32 mouse cellular contexts compared by ENCODE assay signal in genomic region chr17:48264662-48265061, GRCm38 (mm10). TPM values are rescaled to one million over a fixed set of nuclear protein-coding genes. Genes with fewer than 3 reads are reported as not detected.
DNase-seq lines count a peak whose midpoint lies in the region; ATAC-seq and TF ChIP-seq lines count a peak whose summit lies in the region.
"Had no signal": no experiment of that assay in that cellular context is flagged by ENCODE, and none has a peak within 500 bp of the region (broad histone marks: within the 10 kb centered on the region; RNA-seq: fewer than 3 reads in every experiment).

No protein-coding gene starts in this region.

- H3K4me1 ChIP-seq in MEL (ENCODE audit: control insufficient read depth in 1 of 2, insufficient read depth in 2 of 2, low read length in 2 of 2), result peaks cover 0 to 29% of the 10 kb centered on the region in 2 experiments; a peak in 3 of 4 replicates
- peaks cover 18% of the 10 kb centered on the region; the same call in 1 of the 2 replicates for H3K4me1 ChIP-seq in liver, embryonic 11.5 days (replicated peaks; ENCODE audit: control insufficient read depth, insufficient read depth, low read length)
- H3K4me1 ChIP-seq in liver, postnatal 0 days (ENCODE audit: insufficient read depth), result peaks cover 15% of the 10 kb centered on the region; the same call in 1 of the 2 replicates
- H3K4me1 ChIP-seq in lung, postnatal 0 days (ENCODE audit: insufficient read depth, low read depth, low read length), result no peaks in the 10 kb centered on the region
- H3K4me1 ChIP-seq: heart, embryonic 15.5 days; intestine, embryonic 15.5 days; lung, embryonic 15.5 days; midbrain, embryonic 15.5 days had no signal

- no peak for TF ChIP-seq CTCF in MEL (IDR thresholded peaks at IDR 0.05 in 2 of 3, conservative IDR thresholded peaks at IDR 0.05 in 1 of 3; ENCODE audit: control insufficient read depth in 1 of 3, insufficient read depth in 1 of 3, low read depth in 2 of 3, low read length in 3 of 3, poor library complexity in 1 of 3, severe bottlenecking in 1 of 3)
- TF ChIP-seq CTCF in liver, postnatal 0 days (IDR thresholded peaks at IDR 0.05; ENCODE audit: low read depth), result no peak
- no peak for TF ChIP-seq CTCF in lung, postnatal 0 days (IDR thresholded peaks at IDR 0.05)

- H3K4me2 ChIP-seq in liver, embryonic 11.5 days, result no peak overlapping the region
- H3K4me2 ChIP-seq in liver, postnatal 0 days (ENCODE audit: low read depth, low read length), result peak overlapping the region; percentile 5; the same call in 1 of the 2 replicates
- no peak overlapping the region for H3K4me2 ChIP-seq in lung, postnatal 0 days (replicated peaks; ENCODE audit: low read depth, low read length)
- H3K4me2 ChIP-seq: heart, embryonic 15.5 days; intestine, embryonic 15.5 days; limb, embryonic 13.5 days; lung, embryonic 15.5 days; midbrain, embryonic 15.5 days; neural tube, embryonic 12.5 days had no signal

- no peak overlapping the region for H3K4me3 ChIP-seq in MEL (ENCODE audit: control insufficient read depth in 1 of 2, insufficient read depth in 1 of 2, low read depth in 2 of 2, low read length in 2 of 2)
- H3K4me3 ChIP-seq in liver, embryonic 11.5 days (ENCODE audit: low read depth, low read length), result no peak overlapping the region
- no peak overlapping the region for H3K4me3 ChIP-seq in liver, postnatal 0 days (ENCODE audit: low read depth, low read length)
- no peak overlapping the region for H3K4me3 ChIP-seq in lung, postnatal 0 days (ENCODE audit: low read depth, low read length)
- H3K4me3 ChIP-seq: heart, embryonic 15.5 days; intestine, embryonic 15.5 days; layer of hippocampus, adult 2 months; limb, embryonic 13.5 days; lung, embryonic 15.5 days; midbrain, embryonic 15.5 days; neural tube, embryonic 12.5 days had no signal

- no peaks in the 10 kb centered on the region for H3K79me2 ChIP-seq in MEL (ENCODE audit: control insufficient read depth, insufficient read depth, low read length, poor library complexity)

- no peaks in the 10 kb centered on the region for H3K9me3 ChIP-seq in MEL (replicated peaks; ENCODE audit: insufficient read depth, low read length)
- no peaks in the 10 kb centered on the region for H3K9me3 ChIP-seq in liver, embryonic 11.5 days (ENCODE audit: control insufficient read depth, low read length)
- H3K9me3 ChIP-seq in liver, postnatal 0 days (ENCODE audit: low read length), result no peaks in the 10 kb centered on the region
- H3K9me3 ChIP-seq in lung, postnatal 0 days (ENCODE audit: low read length), result no peaks in the 10 kb centered on the region
- H3K9me3 ChIP-seq: intestine, embryonic 15.5 days; midbrain, embryonic 15.5 days had no signal

- peak; percentile 29; the same call in 1 of the 2 replicates for ATAC-seq in liver, embryonic 11.5 days (replicated peaks; ENCODE audit: low FRiP score)
- peak; percentile 56; the same call in 1 of the 2 replicates for ATAC-seq in liver, postnatal 0 days
- ATAC-seq in lung, postnatal 0 days, result no peak
- ATAC-seq: forebrain, embryonic 16.5 days; hindbrain, embryonic 16.5 days; intestine, embryonic 15.5 days; midbrain, embryonic 15.5 days had no signal

- no peak overlapping the region for H3K27ac ChIP-seq in MEL (ENCODE audit: control insufficient read depth, low read depth, low read length)
- no peak overlapping the region for H3K27ac ChIP-seq in liver, embryonic 11.5 days (ENCODE audit: low read depth, low read length)
- no peak overlapping the region for H3K27ac ChIP-seq in liver, postnatal 0 days (ENCODE audit: low read depth)
- no peak overlapping the region for H3K27ac ChIP-seq in lung, postnatal 0 days (ENCODE audit: low read length)
- H3K27ac ChIP-seq: heart, embryonic 15.5 days; intestine, embryonic 15.5 days; layer of hippocampus, adult 2 months; limb, embryonic 13.5 days; lung, embryonic 15.5 days; midbrain, embryonic 15.5 days; neural tube, embryonic 12.5 days had no signal

- peaks cover 0 to 29% of the 10 kb centered on the region in 2 experiments; a peak in 2 of 4 replicates for H3K36me3 ChIP-seq in MEL (ENCODE audit: control insufficient read depth in 1 of 2, insufficient read depth in 2 of 2, low read length in 2 of 2)
- H3K36me3 ChIP-seq in liver, embryonic 11.5 days (ENCODE audit: control insufficient read depth, insufficient read depth, low read length), result no peaks in the 10 kb centered on the region
- H3K36me3 ChIP-seq in liver, postnatal 0 days (replicated peaks; ENCODE audit: insufficient read depth, low read length), result no peaks in the 10 kb centered on the region
- no peaks in the 10 kb centered on the region for H3K36me3 ChIP-seq in lung, postnatal 0 days (ENCODE audit: insufficient read depth, low read length)
- H3K36me3 ChIP-seq: heart, embryonic 15.5 days; intestine, embryonic 15.5 days; limb, embryonic 13.5 days; lung, embryonic 15.5 days; midbrain, embryonic 15.5 days; neural tube, embryonic 12.5 days had no signal

- TF ChIP-seq RAD21 in MEL (IDR thresholded peaks at IDR 0.05; ENCODE audit: low read depth, low read length), result no peak

- TF ChIP-seq POLR2A in MEL (IDR thresholded peaks at IDR 0.05; ENCODE audit: control insufficient read depth in 1 of 2, insufficient read depth in 1 of 2, low read depth in 1 of 2, low read length in 2 of 2, poor library complexity in 1 of 2), result no peak

- no peak overlapping the region for H3K9ac ChIP-seq in MEL (ENCODE audit: control insufficient read depth, low read depth, low read length, poor library complexity, severe bottlenecking)
- no peak overlapping the region for H3K9ac ChIP-seq in liver, embryonic 11.5 days (ENCODE audit: low read depth, low read length)
- H3K9ac ChIP-seq in liver, postnatal 0 days (replicated peaks), result no peak overlapping the region
- no peak overlapping the region for H3K9ac ChIP-seq in lung, postnatal 0 days (replicated peaks; ENCODE audit: low read depth)
- H3K9ac ChIP-seq: heart, embryonic 15.5 days; intestine, embryonic 15.5 days; limb, embryonic 13.5 days; lung, embryonic 15.5 days; midbrain, embryonic 15.5 days; neural tube, embryonic 12.5 days had no signal

- no peak for DNase-seq in MEL (ENCODE audit: low read depth, low spot score)
- DNase-seq in c-Kit-negative CD71-positive TER-119-positive erythroid progenitor cells, embryonic 14.5 days (ENCODE audit: low read depth, low spot score), result peak; percentile 72
- DNase-seq in liver, embryonic 11.5 days (ENCODE audit: low spot score), result no peak
- no peak for DNase-seq in liver, postnatal 0 days
- DNase-seq in lung, postnatal 0 days (ENCODE audit: low spot score), result no peak
- no peak for DNase-seq in adipocyte (ENCODE audit: low spot score)
- DNase-seq in ovary, postnatal 10 days (ENCODE audit: low spot score), result no peak
- DNase-seq: cerebellum, adult 2 months; cerebellum, postnatal 36 days; embryo, embryonic 11 days; gastrocnemius, postnatal 14 days; heart, adult 18-20 months; heart, postnatal 4 days; kidney, adult 9 months; kidney, postnatal 14 days; layer of hippocampus, postnatal 36 days; retina, postnatal 1 day; right cerebral cortex, postnatal 25 days; spleen, adult 18-20 months; thymus, postnatal 14 days had no signal

- no peaks in the 10 kb centered on the region for H3K27me3 ChIP-seq in MEL (ENCODE audit: control insufficient read depth in 1 of 2, insufficient read depth in 2 of 2, low read length in 2 of 2)
- H3K27me3 ChIP-seq in liver, embryonic 11.5 days (replicated peaks; ENCODE audit: control insufficient read depth, insufficient read depth, low read length), result no peaks in the 10 kb centered on the region
- no peaks in the 10 kb centered on the region for H3K27me3 ChIP-seq in liver, postnatal 0 days (ENCODE audit: insufficient read depth, low read length)
- no peaks in the 10 kb centered on the region for H3K27me3 ChIP-seq in lung, postnatal 0 days (replicated peaks; ENCODE audit: insufficient read depth, low read length)
- H3K27me3 ChIP-seq: heart, embryonic 15.5 days; intestine, embryonic 15.5 days; limb, embryonic 13.5 days; lung, embryonic 15.5 days; midbrain, embryonic 15.5 days; neural tube, embryonic 12.5 days had no signal

- WGBS in liver, embryonic 11.5 days, result 88% methylated on average over 7 of the region's 7 CpGs
- 87% methylated on average over 7 of the region's 7 CpGs for WGBS in liver, postnatal 0 days (ENCODE audit: insufficient replicate concordance)
- 86% methylated on average over 7 of the region's 7 CpGs for WGBS in lung, postnatal 0 days

- no peak for TF ChIP-seq EP300 in MEL (IDR thresholded peaks at IDR 0.05; ENCODE audit: low read depth in 1 of 2, low read length in 2 of 2)
- TF ChIP-seq EP300 in liver, postnatal 0 days (IDR thresholded peaks at IDR 0.05; ENCODE audit: low read depth), result no peak
- no peak for TF ChIP-seq EP300 in lung, postnatal 0 days (IDR thresholded peaks at IDR 0.05)

RNA-seq across cellular contexts. Expression of gene Treml4, which starts 0.6 kb away (rescaled TPM):
- 0.35 and 0.56 TPM in 2 replicates for total RNA-seq in MEL (2012; rRNA removed)
- polyA plus RNA-seq in MEL (2012; ENCODE audit: insufficient read depth in 1 of 2, insufficient read length in 2 of 2, low read depth in 1 of 2, low replicate concordance in 2 of 2, missing spikeins in 1 of 2), result 1 to 10 TPM in 1 of 2 experiments, not detected in 1; 1.4 TPM
- 2.5 and 2.9 TPM in 2 replicates for polyA plus RNA-seq in liver, embryonic 11.5 days (2014; fragmentation: Nextera tagmentation; extraction: Ambion mirVana)
- 7.9 and 9.2 TPM in 2 replicates for polyA plus RNA-seq in liver, postnatal 0 days (2015; fragmentation: Nextera tagmentation; extraction: Ambion mirVana)
- 2.2 and 2.8 TPM in 2 replicates for polyA plus RNA-seq in lung, postnatal 0 days (2015; fragmentation: Nextera tagmentation; extraction: Ambion mirVana)
- total RNA-seq: gastrocnemius, postnatal 14 days; layer of hippocampus, adult 2 months; layer of hippocampus, postnatal 36 days; left cerebral cortex, postnatal 25 days; megakaryocyte-erythroid progenitor cell, adult 5-6 weeks had no signal
- polyA plus RNA-seq: forebrain, embryonic 16.5 days; midbrain, embryonic 15.5 days had no signal

RNA-seq across cellular contexts. Expression of gene Trem3, which starts 17.1 kb away (rescaled TPM):
- not detected in 2 replicates for total RNA-seq in MEL (2012; rRNA removed)
- polyA plus RNA-seq in MEL (2012; ENCODE audit: insufficient read depth in 1 of 2, insufficient read length in 2 of 2, low read depth in 1 of 2, low replicate concordance in 2 of 2, missing spikeins in 1 of 2), result not detected
- polyA plus RNA-seq in liver, embryonic 11.5 days (2014; fragmentation: Nextera tagmentation; extraction: Ambion mirVana), result 1.4 and 1.9 TPM in 2 replicates
- 12.2 and 14.3 TPM in 2 replicates for polyA plus RNA-seq in liver, postnatal 0 days (2015; fragmentation: Nextera tagmentation; extraction: Ambion mirVana)
- 1.7 and 2.0 TPM in 2 replicates for polyA plus RNA-seq in lung, postnatal 0 days (2015; fragmentation: Nextera tagmentation; extraction: Ambion mirVana)
- total RNA-seq: gastrocnemius, postnatal 14 days; heart, adult 18-20 months; layer of hippocampus, adult 2 months; layer of hippocampus, postnatal 36 days; megakaryocyte-erythroid progenitor cell, adult 5-6 weeks had no signal
- polyA plus RNA-seq: cerebellum, adult 2 months; forebrain, embryonic 16.5 days; hindbrain, embryonic 16.5 days; midbrain, embryonic 15.5 days; neural tube, embryonic 12.5 days; stomach, embryonic 14.5 days had no signal

RNA-seq across cellular contexts. Expression of gene Trem1, which starts 32.1 kb away (rescaled TPM):
- not detected in 2 replicates for total RNA-seq in MEL (2012; rRNA removed)
- polyA plus RNA-seq in MEL (2012; ENCODE audit: insufficient read depth in 1 of 2, insufficient read length in 2 of 2, low read depth in 1 of 2, low replicate concordance in 2 of 2, missing spikeins in 1 of 2), result under 1 TPM in 1 of 2 experiments, not detected in 1; 0.06 TPM
- 0.36 and 0.89 TPM in 2 replicates for polyA plus RNA-seq in liver, embryonic 11.5 days (2014; fragmentation: Nextera tagmentation; extraction: Ambion mirVana)
- 1.6 and 2.1 TPM in 2 replicates for polyA plus RNA-seq in liver, postnatal 0 days (2015; fragmentation: Nextera tagmentation; extraction: Ambion mirVana)
- 1.4 and 1.7 TPM in 2 replicates for polyA plus RNA-seq in lung, postnatal 0 days (2015; fragmentation: Nextera tagmentation; extraction: Ambion mirVana)
- total RNA-seq: gastrocnemius, postnatal 14 days; layer of hippocampus, adult 2 months; layer of hippocampus, postnatal 36 days; left cerebral cortex, postnatal 25 days had no signal
- polyA plus RNA-seq: forebrain, embryonic 16.5 days; hindbrain, embryonic 16.5 days; midbrain, embryonic 15.5 days; neural tube, embryonic 12.5 days; stomach, embryonic 14.5 days had no signal

RNA-seq across cellular contexts. Expression of gene Treml2, which starts 34.6 kb away (rescaled TPM):
- total RNA-seq in MEL (2012; rRNA removed), result 21.5 and 27.7 TPM in 2 replicates
- 10 to 100 TPM in 1 of 2 experiments, not detected in 1; 52.7 TPM for polyA plus RNA-seq in MEL (2012; ENCODE audit: insufficient read depth in 1 of 2, insufficient read length in 2 of 2, low read depth in 1 of 2, low replicate concordance in 2 of 2, missing spikeins in 1 of 2)
- polyA plus RNA-seq in liver, embryonic 11.5 days (2014; fragmentation: Nextera tagmentation; extraction: Ambion mirVana), result 3.9 and 4.8 TPM in 2 replicates
- polyA plus RNA-seq in liver, postnatal 0 days (2015; fragmentation: Nextera tagmentation; extraction: Ambion mirVana), result 2.0 and 2.7 TPM in 2 replicates
- 0.40 and 0.54 TPM in 2 replicates for polyA plus RNA-seq in lung, postnatal 0 days (2015; fragmentation: Nextera tagmentation; extraction: Ambion mirVana)
- polyA plus RNA-seq: forebrain, embryonic 16.5 days; hindbrain, embryonic 16.5 days; midbrain, embryonic 15.5 days had no signal

RNA-seq across cellular contexts. Expression of gene B430306N03Rik, which starts 51.3 kb away (rescaled TPM):
- 0.13 and 0.19 TPM in 2 replicates for total RNA-seq in MEL (2012; rRNA removed)
- under 1 TPM in 1 of 2 experiments, not detected in 1; 0.68 TPM for polyA plus RNA-seq in MEL (2012; ENCODE audit: insufficient read depth in 1 of 2, insufficient read length in 2 of 2, low read depth in 1 of 2, low replicate concordance in 2 of 2, missing spikeins in 1 of 2)
- polyA plus RNA-seq in liver, embryonic 11.5 days (2014; fragmentation: Nextera tagmentation; extraction: Ambion mirVana), result 1.6 and 1.7 TPM in 2 replicates
- 4.7 and 5.1 TPM in 2 replicates for polyA plus RNA-seq in liver, postnatal 0 days (2015; fragmentation: Nextera tagmentation; extraction: Ambion mirVana)
- 0.58 and 0.92 TPM in 2 replicates for polyA plus RNA-seq in lung, postnatal 0 days (2015; fragmentation: Nextera tagmentation; extraction: Ambion mirVana)
- total RNA-seq: layer of hippocampus, adult 2 months had no signal
- polyA plus RNA-seq: forebrain, embryonic 16.5 days; neural tube, embryonic 12.5 days had no signal
